Mouse (Mus musculus) embryonic facial prominence, embryonic 14.5 days (tissue): ENCODE measurements around the gene Bsn. TPM values are rescaled to one million over a fixed set of nuclear protein-coding genes. Genes with fewer than 3 reads are reported as not detected.

Source experiments
- ATAC-seq: fragments of 200-750 bp; cut with Nextera tagmentation; 2 replicates; pipeline ENCODE4 v1.8.0; 2017; ENCODE audit warnings: low read depth, moderate number of reproducible peaks, moderate TSS enrichment
- DNase-seq: peaks from one replicate; pipeline ENCODE4 v3.0.0-alpha.2; 2015; ENCODE audit warnings: low spot score
- H3K27ac ChIP-seq: fragments of 300-500 bp; sonication (generic); replicated peaks from 2 replicates; pipeline ENCODE4 v1.5.1; 2014; ENCODE audit warnings: low read depth, mild to moderate bottlenecking, low read length, moderate library complexity
- H3K27me3 ChIP-seq: fragments of 300-500 bp; sonication (generic); replicated peaks from 2 replicates; pipeline ENCODE4 v1.6.1; 2014; ENCODE audit warnings: low read length; ENCODE audit not compliant: control insufficient read depth, insufficient read depth
- H3K36me3 ChIP-seq: fragments of 300-500 bp; sonication (generic); 2 replicates; pipeline ENCODE4 v1.6.1; 2014; ENCODE audit warnings: low read length, mixed read lengths; ENCODE audit not compliant: control insufficient read depth, insufficient read depth
- H3K4me1 ChIP-seq: fragments of 300-500 bp; sonication (generic); 2 replicates; pipeline ENCODE4 v1.6.1; 2014; ENCODE audit warnings: antibody characterized with exemption, low read length; ENCODE audit not compliant: control insufficient read depth, insufficient read depth
- H3K4me2 ChIP-seq: fragments of 300-500 bp; sonication (generic); 2 replicates; pipeline ENCODE4 v1.6.1; 2014; ENCODE audit warnings: low read depth, mild to moderate bottlenecking, low read length, moderate library complexity, mixed read lengths
- H3K4me3 ChIP-seq: fragments of 300-500 bp; sonication (generic); 2 replicates; pipeline ENCODE4 v1.5.1; 2014; ENCODE audit warnings: low read depth, mild to moderate bottlenecking, low read length
- H3K9ac ChIP-seq: fragments of 300-500 bp; sonication (generic); 2 replicates; pipeline ENCODE4 v1.6.1; 2014; ENCODE audit warnings: low read depth, mild to moderate bottlenecking, low read length, moderate library complexity, mixed read lengths
- H3K9me3 ChIP-seq: fragments of 300-500 bp; sonication (generic); 2 replicates; pipeline ENCODE4 v1.6.1; 2016; ENCODE audit warnings: low read length; ENCODE audit not compliant: control insufficient read depth
- WGBS: fragments of 180-500 bp; shearing (Covaris S2); extraction: QIAGEN DNeasy Blood & Tissue Kit; methylation state at CpG from one replicate; pipeline ENCODE4 v1.1.7; 2014; 5-methylcytosine and 5-hydroxymethylcytosine counted together
- polyA plus RNA-seq: library from polyadenylated mRNA; unstranded; fragments of >200 nt; fragmentation: Nextera tagmentation; extraction: Ambion mirVana; gene quantifications from 2 replicates; pipeline ENCODE4 v1.2.1, GENCODE M21; 2014

Bsn gene
- polyA plus RNA-seq, 1 experiment from 2014 or later, result 1.1 TPM

GRCm38 (mm10) chr9:108121170-108121969 is 68.8 kb downstream of the Bsn start:
- no peak for DNase-seq
- no peak overlapping the region for H3K9ac ChIP-seq
- H3K9me3 ChIP-seq, result no peaks in the 10 kb centered on the region
- no peak for ATAC-seq
- 90% methylated on average over 10 of the region's 10 CpGs for WGBS
- H3K27me3 ChIP-seq, result no peaks in the 10 kb centered on the region
- H3K4me3 ChIP-seq, result no peak overlapping the region
- H3K4me2 ChIP-seq, result no peak overlapping the region
- H3K27ac ChIP-seq, result no peak overlapping the region
- H3K36me3 ChIP-seq, result no peaks in the 10 kb centered on the region
- 0 out of 2 replicates have a peak, but pooled peaks cover 5% of the 10 kb centered on the region for H3K4me1 ChIP-seq

GRCm38 (mm10) chr9:108120671-108121070 is 69.5 kb downstream of the Bsn start:
- Histone ChIP-seq H3K4me1 (0 out of 2 replicates have a peak, but pooled peaks cover 5% of the 10 kb centered on the region), H3K36me3 (no peaks in the 10 kb centered on the region), H3K27me3 (no peaks in the 10 kb centered on the region), H3K4me3 (no peak overlapping the region), H3K27ac (no peak overlapping the region), H3K9ac (no peak overlapping the region), H3K4me2 (no peak overlapping the region), H3K9me3 (no peaks in the 10 kb centered on the region)
- ATAC-seq (no peak), DNase-seq (no peak)
- 91% methylated on average over 8 of the region's 8 CpGs for WGBS

GRCm38 (mm10) chr9:108119891-108120411 is 70.2 kb downstream of the Bsn start:
- Histone ChIP-seq H3K4me3 (no peak overlapping the region), H3K4me2 (no peak overlapping the region), H3K36me3 (no peaks in the 10 kb centered on the region), H3K9ac (peak overlapping the region; percentile 35), H3K27me3 (no peaks in the 10 kb centered on the region), H3K9me3 (no peaks in the 10 kb centered on the region), H3K27ac (no peak overlapping the region; the same call in 1 of the 2 replicates), H3K4me1 (0 out of 2 replicates have a peak, but pooled peaks cover 5% of the 10 kb centered on the region)
- peak; percentile 63 for DNase-seq
- ATAC-seq, result peak; percentile 81
- WGBS, result 41% methylated on average over 8 of the region's 11 CpGs

- Histone ChIP-seq H3K4me2 (no peak overlapping the region), H3K27me3 (no peaks in the 10 kb centered on the region), H3K9ac (no peak overlapping the region), H3K36me3 (no peaks in the 10 kb centered on the region), H3K9me3 (0 out of 2 replicates have a peak, but pooled peaks cover 4% of the 10 kb centered on the region), H3K4me1 (0 out of 2 replicates have a peak, but pooled peaks cover 5% of the 10 kb centered on the region), H3K27ac (no peak overlapping the region; the same call in 1 of the 2 replicates), H3K4me3 (no peak overlapping the region)
- ATAC-seq (no peak), DNase-seq (peak; percentile 27)
- 39% methylated on average over 4 of the region's 4 CpGs for WGBS
These were observed 73.0 kb downstream of the Bsn start for GRCm38 (mm10) chr9:108117143-108117542.

GRCm38 (mm10) chr9:108115290-108116077 is 74.7 kb downstream of the Bsn start:
- Histone ChIP-seq H3K27me3 (no peaks in the 10 kb centered on the region; the same call in 1 of the 2 replicates), H3K4me3 (no peak overlapping the region), H3K4me1 (peaks cover 15% of the 10 kb centered on the region), H3K9ac (no peak overlapping the region), H3K4me2 (no peak overlapping the region), H3K36me3 (no peaks in the 10 kb centered on the region), H3K9me3 (0 out of 2 replicates have a peak, but pooled peaks cover 4% of the 10 kb centered on the region), H3K27ac (no peak overlapping the region)
- 79% methylated on average over 43 of the region's 43 CpGs for WGBS
- ATAC-seq (no peak), DNase-seq (no peak)

- Histone ChIP-seq H3K36me3 (no peaks in the 10 kb centered on the region), H3K4me1 (peaks cover 12% of the 10 kb centered on the region), H3K9ac (no peak overlapping the region), H3K4me2 (no peak overlapping the region), H3K4me3 (no peak overlapping the region), H3K27ac (no peak overlapping the region), H3K27me3 (no peaks in the 10 kb centered on the region; the same call in 1 of the 2 replicates), H3K9me3 (0 out of 2 replicates have a peak, but pooled peaks cover 4% of the 10 kb centered on the region)
- ATAC-seq (no peak), DNase-seq (no peak)
- 94% methylated on average over 14 of the region's 18 CpGs for WGBS
These were observed 77.4 kb downstream of the Bsn start for GRCm38 (mm10) chr9:108112719-108113340.

GRCm38 (mm10) chr9:108111593-108112121 is 78.5 kb downstream of the Bsn start:
- H3K9me3 ChIP-seq, result 0 out of 2 replicates have a peak, but pooled peaks cover 4% of the 10 kb centered on the region
- no peaks in the 10 kb centered on the region for H3K36me3 ChIP-seq
- no peaks in the 10 kb centered on the region; the same call in 1 of the 2 replicates for H3K27me3 ChIP-seq
- 74% methylated on average over 17 of the region's 17 CpGs for WGBS
- peaks cover 12% of the 10 kb centered on the region for H3K4me1 ChIP-seq
- DNase-seq, result no peak
- no peak for ATAC-seq
- no peak overlapping the region for H3K27ac ChIP-seq
- peak overlapping the region; percentile 31 for H3K4me3 ChIP-seq
- peak overlapping the region; percentile 47 for H3K9ac ChIP-seq
- peak overlapping the region; percentile 57 for H3K4me2 ChIP-seq
